Mouse (Mus musculus) monocyte, adult 59 days (primary cell): Measurements from ENCODE around the gene 1700001L19Rik. TPM values are rescaled to one million over a fixed set of nuclear protein-coding genes. Genes with fewer than 3 reads are reported as not detected.

Experiments
- total RNA-seq, 2 experiments: library from RNA; stranded (reverse); gene quantifications; one replicate each; pipeline ENCODE4 v1.2.4; 2023

Gene 1700001L19Rik
- total RNA-seq, result not detected

DNA sequence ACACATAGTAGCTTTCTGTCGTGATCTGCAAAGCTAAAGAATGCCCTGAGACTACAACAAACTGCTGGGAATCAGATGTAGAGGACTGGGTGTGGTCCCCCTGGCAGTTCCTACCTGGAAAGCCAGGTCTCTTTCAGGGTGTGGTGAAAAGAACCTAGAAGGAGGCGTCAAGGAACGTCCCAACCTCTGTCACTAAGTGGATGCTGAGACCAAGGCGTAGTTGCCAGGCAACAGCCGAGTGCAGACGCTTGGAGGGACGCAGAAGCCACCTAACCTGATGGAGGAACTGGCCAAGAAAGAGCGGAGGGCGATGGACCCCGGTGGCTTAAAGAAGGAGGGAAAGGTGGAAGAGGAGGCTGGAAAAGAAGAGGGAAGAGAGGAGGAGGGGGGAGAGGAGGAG lies at the start of gene 1700001L19Rik:
TSS of gene 1700001L19Rik (plus strand) at position 223 of the 400 bp plus-strand sequence.

DNA sequence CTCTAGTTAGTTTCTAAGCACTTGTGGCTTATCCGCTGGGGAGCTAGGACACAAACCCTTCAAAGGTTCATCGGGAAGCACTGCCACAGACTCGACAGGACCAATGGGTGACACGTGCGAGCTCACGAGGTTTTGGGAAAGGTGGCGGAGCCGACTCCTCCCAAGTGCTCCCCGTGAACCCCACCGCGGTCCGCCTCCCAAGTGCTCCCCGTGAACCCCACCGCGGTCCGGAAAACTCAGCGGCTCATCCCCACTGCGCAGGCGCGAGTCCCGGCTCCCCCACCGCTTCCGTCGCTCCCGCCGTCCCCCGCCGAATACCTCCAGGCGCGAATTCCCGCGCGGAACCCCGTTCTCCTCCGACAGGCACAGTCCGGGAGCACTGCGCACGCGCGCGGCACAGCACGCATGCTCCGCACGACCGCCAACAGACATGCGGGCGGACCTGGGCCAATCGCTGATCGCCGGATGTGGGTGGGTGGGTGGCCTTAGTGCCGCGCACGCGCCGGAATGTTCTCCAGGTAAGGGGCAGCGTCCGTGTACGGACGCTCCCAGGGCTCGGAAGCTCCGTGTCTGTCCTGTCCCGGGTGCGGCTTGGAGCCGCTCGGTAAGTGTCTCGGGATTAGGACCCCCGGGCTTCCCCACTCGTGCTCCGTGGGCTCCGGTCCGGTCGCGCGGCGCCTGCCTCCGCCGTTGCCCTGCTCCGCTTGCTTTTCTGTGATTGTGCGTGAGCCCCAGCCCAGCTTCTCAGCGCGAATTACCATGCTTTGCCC lies 15.3 kb upstream of the 1700001L19Rik start, which contains the start of the genes Mtrr and Fastkd3:
TSS of gene Mtrr (minus strand) at position 403 of the 770 bp plus-strand sequence.
TSS of gene Fastkd3 (plus strand) at position 488 of the 770 bp plus-strand sequence.

Other genes with a start within 250 kb of the 1700001L19Rik start
- gene Mtrr, start 15.3 kb upstream of the 1700001L19Rik start, total RNA-seq, result 10 to 100 TPM in 1 of 2 experiments, 1 to 10 TPM in 1; 9.5 to 15.4 TPM
- 10 to 100 TPM in 1 of 2 experiments, 1 to 10 TPM in 1; 5.8 to 10.2 TPM for gene Fastkd3, start 15.2 kb upstream of the 1700001L19Rik start, total RNA-seq